Mouse (Mus musculus): Measurements from ENCODE around the gene Smarca2.

GRCm38 (mm10) chr19:26606321-26607155, 1.7 kb downstream of the Smarca2 start:
- TF ChIP-seq POLR2A (IDR thresholded peaks at IDR 0.05; ENCODE audit: borderline replicate concordance, insufficient read depth, low read length) (peak; percentile 37; the same call in 1 of the 2 replicates), CTCF (IDR thresholded peaks at IDR 0.05; ENCODE audit: borderline replicate concordance, insufficient read depth, low read depth, low read length) (no peak; the same call in 1 of the 2 replicates)
